Comparison of ENCODE assay signal across 34 mouse cellular contexts in the genomic region with DNA sequence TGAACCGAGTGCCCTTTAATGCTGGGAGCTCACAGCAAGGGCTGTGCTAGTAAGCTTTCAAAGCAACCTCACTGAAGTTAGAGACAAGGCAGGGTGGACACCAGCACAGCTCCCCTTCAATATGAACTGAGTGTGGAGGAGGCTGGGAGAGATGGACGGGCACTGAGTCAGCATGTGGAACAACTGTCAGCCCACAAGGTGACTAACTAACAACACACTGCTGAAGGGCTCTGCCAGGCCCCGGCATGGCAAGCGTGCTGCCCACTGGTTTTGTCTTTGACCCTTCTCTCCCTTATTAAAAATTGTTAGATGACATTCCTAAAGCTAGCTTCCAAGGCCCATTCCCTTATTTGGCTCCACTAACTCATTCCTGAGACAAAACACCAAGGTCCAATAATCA. TPM values are rescaled to one million over a fixed set of nuclear protein-coding genes. Genes with fewer than 3 reads are reported as not detected.
DNase-seq lines count a peak whose midpoint lies in the region; ATAC-seq and TF ChIP-seq lines count a peak whose summit lies in the region.
"Had no signal": no experiment of that assay in that cellular context is flagged by ENCODE, and none has a peak within 500 bp of the region (broad histone marks: within the 10 kb centered on the region; RNA-seq: fewer than 3 reads in every experiment).

No protein-coding gene starts in this region.

- no peak overlapping the region for H3K4me3 ChIP-seq in midbrain, embryonic 11.5 days (ENCODE audit: low read depth, low read length)
- no peak overlapping the region for H3K4me3 ChIP-seq in midbrain, embryonic 16.5 days (ENCODE audit: low read depth, low read length)
- H3K4me3 ChIP-seq in C2C12 (ENCODE audit: insufficient read depth, poor library complexity, severe bottlenecking) = no peak overlapping the region
- H3K4me3 ChIP-seq in myocyte = no peak overlapping the region
- H3K4me3 ChIP-seq in layer of hippocampus, adult 2 months = no peak overlapping the region
- H3K4me3 ChIP-seq: embryonic facial prominence, embryonic 13.5 days; erythroblast, embryonic 14.5 days; gastrocnemius, adult 2 months; hindbrain, embryonic 12.5 days; liver, embryonic 12.5 days; megakaryocyte, embryonic 14.5 days; midbrain, embryonic 13.5 days; neural tube, embryonic 15.5 days; stomach, embryonic 15.5 days had no signal

- no peak overlapping the region for H3K9ac ChIP-seq in midbrain, embryonic 11.5 days (ENCODE audit: low read length)
- H3K9ac ChIP-seq in midbrain, embryonic 16.5 days (ENCODE audit: low read depth, low read length) = no peak overlapping the region
- H3K9ac ChIP-seq: embryonic facial prominence, embryonic 13.5 days; hindbrain, embryonic 12.5 days; liver, embryonic 12.5 days; midbrain, embryonic 13.5 days; neural tube, embryonic 15.5 days; stomach, embryonic 15.5 days had no signal

- peak; percentile 67 for DNase-seq in adrenal gland, adult 2 months
- no peak for DNase-seq in adrenal gland, postnatal 10 days
- peak; percentile 33 for DNase-seq in midbrain, embryonic 11.5 days (ENCODE audit: low spot score, missing footprints)
- no peak for DNase-seq in layer of hippocampus, adult 2 months (ENCODE audit: low spot score in 2 of 2)
- DNase-seq: cerebellum, adult 18-20 months; cerebellum, postnatal 10 days; gastrocnemius, adult 2 months; gastrocnemius, postnatal 36 days; heart, adult 18-20 months; heart, postnatal 36 days; kidney, adult 9 months; kidney, postnatal 10 days; left cerebral cortex, postnatal 4 days; lung, adult 18-20 months; lung, postnatal 4 days; right cerebral cortex, postnatal 14 days had no signal

- no peak overlapping the region for H3K4me2 ChIP-seq in midbrain, embryonic 11.5 days
- H3K4me2 ChIP-seq in midbrain, embryonic 16.5 days (ENCODE audit: low read length) = no peak overlapping the region
- H3K4me2 ChIP-seq in myocyte (ENCODE audit: low read depth) = peak overlapping the region; percentile 24
- H3K4me2 ChIP-seq: embryonic facial prominence, embryonic 13.5 days; heart, embryonic 11.5 days; hindbrain, embryonic 12.5 days; liver, embryonic 12.5 days; midbrain, embryonic 13.5 days; neural tube, embryonic 15.5 days; stomach, embryonic 15.5 days had no signal

- H3K79me2 ChIP-seq in C2C12 (ENCODE audit: control insufficient read depth, insufficient read depth) (no peaks in the 10 kb centered on the region), myocyte (ENCODE audit: control insufficient read depth, insufficient read depth) (no peaks in the 10 kb centered on the region)

- H3K36me3 ChIP-seq in midbrain, embryonic 11.5 days (ENCODE audit: control insufficient read depth, insufficient read depth, low read length) = no peaks in the 10 kb centered on the region
- no peaks in the 10 kb centered on the region for H3K36me3 ChIP-seq in midbrain, embryonic 16.5 days (ENCODE audit: control insufficient read depth, insufficient read depth, low read length)
- H3K36me3 ChIP-seq in C2C12 (ENCODE audit: control insufficient read depth, insufficient read depth) (no peaks in the 10 kb centered on the region), myocyte (ENCODE audit: control insufficient read depth, insufficient read depth) (no peaks in the 10 kb centered on the region)
- H3K36me3 ChIP-seq: embryonic facial prominence, embryonic 13.5 days; hindbrain, embryonic 12.5 days; liver, embryonic 12.5 days; midbrain, embryonic 13.5 days; neural tube, embryonic 15.5 days; stomach, embryonic 15.5 days had no signal

- TF ChIP-seq CTCF in C2C12 (IDR thresholded peaks at IDR 0.05; ENCODE audit: control insufficient read depth, insufficient read depth, insufficient read length) = no peak
- no peak for TF ChIP-seq CTCF in layer of hippocampus, adult 2 months (conservative IDR thresholded peaks at IDR 0.05)

- no peaks in the 10 kb centered on the region for H3K27me3 ChIP-seq in midbrain, embryonic 11.5 days (ENCODE audit: control insufficient read depth, insufficient read depth, low read length)
- H3K27me3 ChIP-seq in midbrain, embryonic 16.5 days (ENCODE audit: control insufficient read depth, insufficient read depth, low read depth, low read length) = no peaks in the 10 kb centered on the region
- H3K27me3 ChIP-seq in C2C12 (ENCODE audit: control insufficient read depth, insufficient read depth, insufficient read length) (no peaks in the 10 kb centered on the region), myocyte (ENCODE audit: control insufficient read depth, insufficient read depth, insufficient read length) (no peaks in the 10 kb centered on the region)
- H3K27me3 ChIP-seq: embryonic facial prominence, embryonic 13.5 days; hindbrain, embryonic 12.5 days; neural tube, embryonic 15.5 days; stomach, embryonic 15.5 days had no signal

- WGBS in midbrain, embryonic 11.5 days = 79% methylated on average over 4 of the region's 4 CpGs
- 87% methylated on average over 4 of the region's 4 CpGs for WGBS in midbrain, embryonic 16.5 days

- H3K9me3 ChIP-seq in midbrain, embryonic 11.5 days (ENCODE audit: control insufficient read depth, low read length) = no peaks in the 10 kb centered on the region
- no peaks in the 10 kb centered on the region for H3K9me3 ChIP-seq in midbrain, embryonic 16.5 days (replicated peaks; ENCODE audit: control insufficient read depth, low read length, poor library complexity, severe bottlenecking)
- H3K9me3 ChIP-seq: embryonic facial prominence, embryonic 13.5 days; hindbrain, embryonic 12.5 days; liver, embryonic 12.5 days; megakaryocyte, embryonic 14.5 days; midbrain, embryonic 13.5 days; neural tube, embryonic 15.5 days; stomach, embryonic 15.5 days had no signal

- no peak for ATAC-seq in midbrain, embryonic 11.5 days (ENCODE audit: low FRiP score)
- ATAC-seq in midbrain, embryonic 16.5 days = no peak
- ATAC-seq: forebrain, embryonic 16.5 days; hindbrain, postnatal 0 days; intestine, postnatal 0 days; liver, embryonic 12.5 days; lung, postnatal 0 days; midbrain, embryonic 13.5 days had no signal

- H3ac ChIP-seq in C2C12 (ENCODE audit: control insufficient read depth, insufficient read length, low read depth) (no peak overlapping the region), myocyte (ENCODE audit: control insufficient read depth, insufficient read length) (no peak overlapping the region)

- H3K27ac ChIP-seq in midbrain, embryonic 11.5 days (ENCODE audit: low read depth, low read length) = no peak overlapping the region
- H3K27ac ChIP-seq in midbrain, embryonic 16.5 days (ENCODE audit: low read length) = no peak overlapping the region
- H3K27ac ChIP-seq in layer of hippocampus, adult 2 months = no peak overlapping the region
- H3K27ac ChIP-seq: embryonic facial prominence, embryonic 13.5 days; gastrocnemius, adult 2 months; hindbrain, embryonic 12.5 days; hindbrain, postnatal 0 days; liver, embryonic 12.5 days; midbrain, embryonic 13.5 days; neural tube, embryonic 15.5 days; stomach, embryonic 15.5 days had no signal

- TF ChIP-seq POLR2A in myocyte (IDR thresholded peaks at IDR 0.05; ENCODE audit: insufficient read length, low read depth) = no peak

- no peaks in the 10 kb centered on the region for H3K79me3 ChIP-seq in C2C12 (ENCODE audit: low read depth)

- H3K4me1 ChIP-seq in midbrain, embryonic 11.5 days (ENCODE audit: control insufficient read depth, insufficient read depth, low read length) = 0 out of 2 replicates have a peak, but pooled peaks cover under 1% of the 10 kb centered on the region
- H3K4me1 ChIP-seq in midbrain, embryonic 16.5 days (ENCODE audit: control insufficient read depth, insufficient read depth, low read length) = no peaks in the 10 kb centered on the region
- H3K4me1 ChIP-seq: hindbrain, embryonic 12.5 days; neural tube, embryonic 15.5 days; stomach, embryonic 15.5 days had no signal

TF ChIP-seq in C2C12, 6 proteins besides CTCF, POLR2A, EP300 and RAD21 (continues in another document):
- no peak for TF ChIP-seq CEBPB (IDR thresholded peaks at IDR 0.05; ENCODE audit: low read depth)

TF ChIP-seq in myocyte, 11 proteins besides CTCF, POLR2A, EP300 and RAD21 (continues in another document):
- TF ChIP-seq MAX (IDR thresholded peaks at IDR 0.05; ENCODE audit: low read depth) = no peak

RNA-seq across cellular contexts. Expression of gene Grpel1, which starts 7.1 kb away (rescaled TPM):
- total RNA-seq in adrenal gland, adult 2 months (2021) = 10 to 100 TPM; 79.9 to 86.9 TPM
- polyA plus RNA-seq in adrenal gland, adult 2 months (2012; rRNA removed) = 20.6 and 28.7 TPM in 2 replicates
- total RNA-seq in adrenal gland, postnatal 10 days (2021) = 100 to 1,000 TPM; 101 to 103 TPM
- polyA plus RNA-seq in midbrain, embryonic 11.5 days (2014; fragmentation: Nextera tagmentation; extraction: Ambion mirVana) = 58.0 and 58.5 TPM in 2 replicates
- 41.3 and 42.9 TPM in 2 replicates for polyA plus RNA-seq in midbrain, embryonic 16.5 days (2015; fragmentation: Nextera tagmentation; extraction: Ambion mirVana)
- polyA plus RNA-seq in C2C12 (2012; fragmentation: generic; extraction: Trizol) (47.3 TPM), myocyte (2012; fragmentation: generic; extraction: Trizol) (46.3 TPM)
- 10 to 100 TPM; 24.0 to 24.5 TPM for total RNA-seq in layer of hippocampus, adult 2 months (2021)

RNA-seq across cellular contexts. Expression of gene Tada2b, which starts 26.4 kb away (rescaled TPM):
- 10 to 100 TPM; 31.9 to 39.4 TPM for total RNA-seq in adrenal gland, adult 2 months (2021)
- polyA plus RNA-seq in adrenal gland, adult 2 months (2012; rRNA removed) = 24.0 and 25.9 TPM in 2 replicates
- total RNA-seq in adrenal gland, postnatal 10 days (2021) = 10 to 100 TPM; 32.6 to 34.8 TPM
- 3.7 and 4.6 TPM in 2 replicates for polyA plus RNA-seq in midbrain, embryonic 11.5 days (2014; fragmentation: Nextera tagmentation; extraction: Ambion mirVana)
- polyA plus RNA-seq in midbrain, embryonic 16.5 days (2015; fragmentation: Nextera tagmentation; extraction: Ambion mirVana) = 2.9 and 3.2 TPM in 2 replicates
- polyA plus RNA-seq in C2C12 (2012; fragmentation: generic; extraction: Trizol) = 10.2 TPM
- 7.2 TPM for polyA plus RNA-seq in myocyte (2012; fragmentation: generic; extraction: Trizol)
- 10 to 100 TPM; 36.9 to 37.2 TPM for total RNA-seq in layer of hippocampus, adult 2 months (2021)

RNA-seq across cellular contexts. Expression of gene Ccdc96, which starts 26.7 kb away (rescaled TPM):
- total RNA-seq in adrenal gland, adult 2 months (2021) = under 1 TPM; 0.35 to 0.52 TPM
- 0.10 TPM in 1 of 2 replicates, not detected in the other for polyA plus RNA-seq in adrenal gland, adult 2 months (2012; rRNA removed)
- under 1 TPM; 0.15 to 0.36 TPM for total RNA-seq in adrenal gland, postnatal 10 days (2021)
- polyA plus RNA-seq in midbrain, embryonic 11.5 days (2014; fragmentation: Nextera tagmentation; extraction: Ambion mirVana) = 4.1 and 4.2 TPM in 2 replicates
- 3.8 and 4.3 TPM in 2 replicates for polyA plus RNA-seq in midbrain, embryonic 16.5 days (2015; fragmentation: Nextera tagmentation; extraction: Ambion mirVana)
- 0.42 TPM for polyA plus RNA-seq in C2C12 (2012; fragmentation: generic; extraction: Trizol)
- 0.38 TPM for polyA plus RNA-seq in myocyte (2012; fragmentation: generic; extraction: Trizol)
- total RNA-seq in layer of hippocampus, adult 2 months (2021) = 1 to 10 TPM in 1 of 2 experiments, under 1 TPM in 1; 0.91 to 1.3 TPM
- total RNA-seq: monocyte, adult 5-6 weeks had no signal

RNA-seq across cellular contexts. Expression of gene Sorcs2, which starts 59.8 kb away (rescaled TPM):
- total RNA-seq in adrenal gland, adult 2 months (2021) = 10 to 100 TPM in 1 of 2 experiments, 1 to 10 TPM in 1; 10.0 to 16.4 TPM
- 18.4 and 19.7 TPM in 2 replicates for polyA plus RNA-seq in adrenal gland, adult 2 months (2012; rRNA removed)
- total RNA-seq in adrenal gland, postnatal 10 days (2021) = 10 to 100 TPM; 11.4 to 14.6 TPM
- polyA plus RNA-seq in midbrain, embryonic 11.5 days (2014; fragmentation: Nextera tagmentation; extraction: Ambion mirVana) = 6.7 and 7.3 TPM in 2 replicates
- polyA plus RNA-seq in midbrain, embryonic 16.5 days (2015; fragmentation: Nextera tagmentation; extraction: Ambion mirVana) = 21.3 and 22.7 TPM in 2 replicates
- polyA plus RNA-seq in C2C12 (2012; fragmentation: generic; extraction: Trizol) (67.7 TPM), myocyte (2012; fragmentation: generic; extraction: Trizol) (58.2 TPM)
- 10 to 100 TPM; 49.2 to 54.8 TPM for total RNA-seq in layer of hippocampus, adult 2 months (2021)
- total RNA-seq: common myeloid progenitor, adult 5-6 weeks had no signal
- polyA plus RNA-seq: erythroblast, embryonic 14.5 days had no signal

Comparison
In these comparisons a context has a peak if more than half of its experiments do, and no peak if none do; other contexts are left out.
1. DNase-seq: peak in adrenal gland, adult 2 months (single experiment) and midbrain, embryonic 11.5 days (single experiment); none in adrenal gland, postnatal 10 days (single experiment) and layer of hippocampus, adult 2 months (0 of 2).